Mouse (Mus musculus) brain, embryonic 14.5 days (tissue): ENCODE data around the gene Tmem219. TPM values are rescaled to one million over a fixed set of nuclear protein-coding genes. Genes with fewer than 3 reads are reported as not detected.

Source experiments
- DNase-seq: peaks from one replicate; pipeline ENCODE4 v3.0.0-alpha.2; 2011; ENCODE audit warnings: low read depth
- CTCF ChIP-seq: fragments of 200-500 bp; IDR thresholded peaks from 2 replicates; pipeline ENCODE4 v1.5.1; 2012; ENCODE audit warnings: inconsistent platforms, mild to moderate bottlenecking, moderate library complexity, borderline replicate concordance; ENCODE audit not compliant: insufficient read depth, insufficient read length; ENCODE audit errors: extremely low read depth
- POLR2A ChIP-seq: fragments of 200-500 bp; IDR thresholded peaks from 2 replicates; pipeline ENCODE4 v1.6.1; 2012; ENCODE audit warnings: mild to moderate bottlenecking, inconsistent platforms, borderline replicate concordance; ENCODE audit not compliant: poor library complexity, insufficient read depth, insufficient read length, severe bottlenecking; ENCODE audit errors: extremely low read depth
- polyA plus RNA-seq: library from polyadenylated mRNA; depleted of rRNA; stranded (reverse); fragments of >200 nt; gene quantifications from 2 replicates; pipeline ENCODE4 v1.2.3, GENCODE M21; 2012

The Tmem219 gene
- polyA plus RNA-seq, 1 experiment, result 28.3 TPM

- peak; percentile 91 for DNase-seq
- TF ChIP-seq POLR2A (peak; percentile 59; the same call in 1 of the 2 replicates), CTCF (no peak)
These were observed 27.3 kb upstream of the Tmem219 start, which contains the start of gene Sez6l2 for GRCm38 (mm10) chr7:126949793-126950646. Gene Sez6l2 (plus strand): TSS chr7:126950563.

- TF ChIP-seq POLR2A (no peak), CTCF (no peak)
These were observed 26.7 kb upstream of the Tmem219 start, which contains the start of gene Asphd1 for GRCm38 (mm10) chr7:126949403-126949792. Gene Asphd1 (minus strand): TSS chr7:126949582.

GRCm38 (mm10) chr7:126948626-126949025, 25.9 kb upstream of the Tmem219 start:
- TF ChIP-seq POLR2A, result no peak
- TF ChIP-seq CTCF, result no peak
- DNase-seq, result no peak

More at GRCm38 (mm10) chr7:126949403-126949792, 26.7 kb upstream of the Tmem219 start, which contains the start of gene Asphd1:
- DNase-seq, result peak; percentile 79

- peak; percentile 60 for TF ChIP-seq CTCF
- TF ChIP-seq POLR2A, result no peak
- peak; percentile 55 for DNase-seq
These were observed 23.8 kb upstream of the Tmem219 start for GRCm38 (mm10) chr7:126946530-126946929.

GRCm38 (mm10) chr7:126941801-126942200, 19.1 kb upstream of the Tmem219 start:
- peak; percentile 40 for DNase-seq
- TF ChIP-seq CTCF (no peak), POLR2A (no peak)

GRCm38 (mm10) chr7:126941171-126941570, 18.5 kb upstream of the Tmem219 start:
- no peak for DNase-seq
- TF ChIP-seq CTCF (no peak), POLR2A (no peak)

- TF ChIP-seq CTCF (no peak), POLR2A (no peak)
- DNase-seq, result no peak
These were observed 9.9 kb upstream of the Tmem219 start for GRCm38 (mm10) chr7:126932652-126933051.

- TF ChIP-seq POLR2A (no peak), CTCF (no peak)
- peak; percentile 54 for DNase-seq
These were observed 6.3 kb upstream of the Tmem219 start for GRCm38 (mm10) chr7:126929046-126929445.

GRCm38 (mm10) chr7:126928384-126929037, 5.8 kb upstream of the Tmem219 start, which contains the start of gene Kctd13:
Gene Kctd13 (plus strand): TSS chr7:126928879.
- peak; percentile 95 for DNase-seq
- TF ChIP-seq POLR2A (peak; percentile 90), CTCF (no peak)

- TF ChIP-seq CTCF, result no peak
- TF ChIP-seq POLR2A, result no peak
These were observed 3.6 kb upstream of the Tmem219 start for GRCm38 (mm10) chr7:126926299-126926698.

GRCm38 (mm10) chr7:126923999-126924398, 1.3 kb upstream of the Tmem219 start:
- no peak for DNase-seq
- TF ChIP-seq CTCF (no peak), POLR2A (no peak)

More at GRCm38 (mm10) chr7:126926299-126926698, 3.6 kb upstream of the Tmem219 start:
- DNase-seq, result no peak
